Mouse (Mus musculus) left cerebral cortex, postnatal 4 days (tissue): ENCODE data around the gene Olfr204. TPM values are rescaled to one million over a fixed set of nuclear protein-coding genes. Genes with fewer than 3 reads are reported as not detected.
"Not testable (repeated sequence)": the region's sequence is repeated elsewhere in the genome, so short reads cannot be mapped to it uniquely, and the experiment has no call there.

Source experiments
- DNase-seq: peaks from one replicate; pipeline ENCODE4 v3.0.0-alpha.2; 2022
- intact Hi-C: fragments of 180-260 bp; cut with DNase I; formaldehyde crosslinking; loops from one replicate; pipeline ENCODE4 v1.15.1; 2025
- total RNA-seq, 2 experiments: library from RNA; stranded (reverse); gene quantifications; 2 replicates each; pipeline ENCODE4 v1.2.3; 2021

The Olfr204 gene
- total RNA-seq: under 1 TPM; 0.06 to 0.12 TPM

DNA sequence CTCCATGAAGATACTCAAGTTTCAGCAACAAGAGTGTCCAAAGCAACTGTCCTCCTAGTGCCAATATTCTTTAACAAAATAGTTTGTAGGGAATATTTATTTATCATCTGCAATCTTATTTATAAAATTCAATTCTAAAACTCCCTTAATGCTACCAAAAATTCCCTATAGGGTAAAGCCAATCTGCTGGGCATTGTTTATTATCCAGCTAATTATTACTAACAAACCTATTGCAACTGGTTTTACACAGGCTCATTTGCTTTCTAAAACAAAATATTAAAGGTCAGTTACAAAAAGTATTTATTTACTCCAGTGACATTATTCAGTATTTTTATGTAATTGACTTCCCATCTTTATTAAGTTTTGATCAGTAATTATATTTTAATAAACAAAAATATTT, at the start of gene Olfr204:
Gene Olfr204, minus strand, starts transcription at position 101 of the 400 bp plus-strand sequence.
- intact Hi-C loops: no loop called here

GRCm38 (mm10) chr16:59363893-59364292, 45.8 kb upstream of the Olfr204 start, which contains the start of gene Olfr209:
TSS of gene Olfr209 (minus strand) at chr16:59363993.
- intact Hi-C loops: no loop called here
- no peak for DNase-seq

More for the DNA sequence above, at the start of gene Olfr204:
- DNase-seq: no peak

DNA sequence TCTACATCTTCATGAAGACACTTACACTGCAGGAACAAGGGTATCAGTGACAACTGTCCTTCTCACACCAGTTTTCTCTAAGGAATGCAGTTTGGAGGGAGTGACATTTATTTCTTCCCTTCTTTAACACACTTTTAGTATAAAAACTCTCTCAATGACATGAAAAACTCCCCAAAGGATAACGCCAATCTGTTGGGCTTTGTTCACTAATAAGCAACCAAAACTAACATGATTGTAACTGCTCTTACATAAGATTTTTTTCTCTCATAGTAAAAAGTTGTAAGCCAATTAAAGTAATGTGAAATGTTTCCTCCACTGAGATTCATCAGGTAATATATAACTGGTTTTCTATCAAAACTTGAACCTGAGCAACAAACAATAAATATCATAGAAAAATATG, 31.1 kb upstream of the Olfr204 start, which contains the start of gene Olfr206:
Gene Olfr206, minus strand, starts transcription at position 101 of the 400 bp plus-strand sequence.
- no peak for DNase-seq
- intact Hi-C loops: no loop called here

- no peak for DNase-seq
- intact Hi-C loops: no loop called here
These were observed 13.0 kb upstream of the Olfr204 start, which contains the start of gene Olfr205 for GRCm38 (mm10) chr16:59331038-59331437. TSS of gene Olfr205 (minus strand) at chr16:59331138.

GRCm38 (mm10) chr16:59323262-59323661, 5.2 kb upstream of the Olfr204 start:
- intact Hi-C loops, DNase-seq: not testable (repeated sequence)

DNA sequence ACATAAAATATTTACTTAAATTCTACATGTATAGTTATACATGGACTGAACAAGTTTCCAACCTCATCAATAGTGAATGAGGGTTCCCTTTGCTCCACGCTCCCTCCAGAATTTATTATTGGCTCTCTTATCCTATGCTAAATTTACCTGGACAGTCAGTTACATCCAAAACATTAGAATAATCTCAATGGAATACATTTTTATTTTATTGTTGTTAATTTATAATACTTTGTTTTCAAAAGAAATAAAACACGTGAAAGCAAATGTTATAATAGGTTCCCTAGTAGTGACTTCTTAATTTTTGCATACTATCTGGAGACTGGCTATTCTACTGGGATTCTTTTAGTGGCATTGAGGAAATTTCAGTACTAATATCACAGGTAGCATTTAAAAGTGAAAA, 19.5 kb downstream of the Olfr204 start, which contains the start of gene Olfr203:
Gene Olfr203, plus strand, starts transcription at position 301 of the 400 bp plus-strand sequence.
- DNase-seq: no peak
- intact Hi-C loops: no loop called here

- intact Hi-C loops, DNase-seq: not testable (repeated sequence)
These were observed 30.5 kb downstream of the Olfr204 start for GRCm38 (mm10) chr16:59287576-59287975.

DNA sequence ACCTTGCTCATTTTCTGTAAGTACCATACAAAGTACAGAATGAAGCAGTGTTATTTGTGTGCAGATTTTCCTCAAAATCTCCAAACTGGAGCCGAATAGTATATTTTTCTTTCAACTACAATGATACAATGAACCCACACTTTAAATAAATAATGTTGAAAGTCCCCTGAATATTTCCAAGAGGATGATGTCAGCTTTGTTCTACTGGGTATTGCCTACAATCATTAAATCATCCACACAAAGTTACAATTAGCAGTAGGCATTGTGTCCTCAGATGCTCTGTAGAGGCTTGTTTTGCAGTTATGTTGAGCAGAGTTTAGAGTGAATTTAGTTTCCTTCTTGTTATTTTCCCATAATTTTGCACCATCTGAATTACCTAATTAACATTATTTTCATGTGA, 31.4 kb downstream of the Olfr204 start, which contains the start of gene Olfr202:
Gene Olfr202, minus strand, starts transcription at position 101 of the 400 bp plus-strand sequence.
- intact Hi-C loops: no loop called here
- DNase-seq: no peak

DNA sequence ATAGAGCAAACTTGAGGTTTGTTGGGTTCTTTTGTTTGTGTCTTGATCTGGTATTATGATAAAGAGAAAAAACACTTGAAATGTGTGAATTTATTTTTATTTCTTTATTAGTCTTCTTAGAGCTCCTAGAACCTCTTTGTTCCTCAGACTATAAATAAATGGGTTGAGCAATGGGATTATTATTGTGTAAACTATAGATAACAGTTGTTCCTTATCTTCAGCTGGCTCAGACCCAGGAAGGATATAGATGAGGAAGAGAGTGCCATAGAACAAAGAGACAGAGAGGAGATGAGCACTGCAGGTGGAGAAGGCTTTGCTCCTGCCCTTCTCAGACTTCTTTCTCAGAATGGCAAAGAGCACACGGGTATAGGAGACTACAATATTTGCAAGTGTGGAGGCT, 34.6 kb downstream of the Olfr204 start:
- DNase-seq: no peak
- intact Hi-C loops: no loop called here

- no peak for DNase-seq
- intact Hi-C loops: no loop called here
These were observed 37.5 kb downstream of the Olfr204 start for GRCm38 (mm10) chr16:59280542-59280941.

DNA sequence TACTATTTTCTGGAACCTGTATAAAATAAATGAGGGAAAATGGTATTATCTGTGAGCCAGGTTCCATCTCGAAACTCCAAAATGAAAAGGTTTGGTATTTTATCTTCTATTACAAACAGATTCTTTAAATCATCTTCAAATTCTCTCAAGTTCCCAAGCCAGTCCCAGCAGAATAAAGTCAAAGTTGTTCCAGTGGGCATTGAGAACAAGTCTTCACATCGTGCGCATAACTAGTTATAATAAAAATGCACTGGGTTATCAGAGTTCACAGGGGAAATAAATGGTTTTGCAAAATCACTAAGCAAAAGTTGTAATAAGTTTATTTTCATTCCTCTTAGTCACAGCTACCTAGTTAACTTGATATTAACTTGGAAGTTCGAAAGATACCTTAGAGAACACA, 45.5 kb downstream of the Olfr204 start, which contains the start of gene Olfr201:
Gene Olfr201, minus strand, starts transcription at position 101 of the 400 bp plus-strand sequence.
- DNase-seq, intact Hi-C loops: not testable (repeated sequence)

- DNase-seq, intact Hi-C loops: not testable (repeated sequence)
These were observed 49.0 kb downstream of the Olfr204 start for GRCm38 (mm10) chr16:59269097-59269496.

Other genes starting within 250 kb of the Olfr204 start
- not detected for gene Olfr190, start 240.2 kb downstream of the Olfr204 start, total RNA-seq
- gene Olfr191, start 228.4 kb downstream of the Olfr204 start, total RNA-seq: not detected
- not detected for gene Olfr193, start 206.4 kb downstream of the Olfr204 start, total RNA-seq
- not detected for gene Olfr194, start 197.2 kb downstream of the Olfr204 start, total RNA-seq
- not detected for gene Olfr195, start 171.2 kb downstream of the Olfr204 start, total RNA-seq
- gene Olfr196, start 147.8 kb downstream of the Olfr204 start, total RNA-seq: not detected
- gene Olfr198, start 114.7 kb downstream of the Olfr204 start, total RNA-seq: not detected
- not detected for gene Olfr199, start 98.5 kb downstream of the Olfr204 start, total RNA-seq
- not detected for gene Olfr201, start 45.6 kb downstream of the Olfr204 start, total RNA-seq
- gene Olfr202, start 31.5 kb downstream of the Olfr204 start, total RNA-seq: not detected
- gene Olfr203, start 19.4 kb downstream of the Olfr204 start, total RNA-seq: not detected
- not detected for gene Olfr205, start 12.9 kb upstream of the Olfr204 start, total RNA-seq
- not detected for gene Olfr206, start 31.0 kb upstream of the Olfr204 start, total RNA-seq
- gene Olfr209, start 45.7 kb upstream of the Olfr204 start, total RNA-seq: not detected
- not detected for gene Gabrr3, start 89.1 kb upstream of the Olfr204 start, total RNA-seq
- 10 to 100 TPM; 15.9 to 16.0 TPM for gene Riox2, start 153.5 kb upstream of the Olfr204 start, total RNA-seq